Mouse (Mus musculus) monocyte, adult 2 months (primary cell): Measurements from ENCODE around the gene Pax7.

ENCODE experiments used
- DNase-seq, 2 experiments: peaks; one replicate each; pipeline ENCODE4 v3.0.0; 2022; ENCODE audit warnings: low spot score in 2 of 2, low read depth in 1 of 2

Pax7 gene

GRCm38 (mm10) chr4:139813371-139813960 lies 19.9 kb downstream of the Pax7 start:
- DNase-seq: no peak

GRCm38 (mm10) chr4:139811901-139812300 lies 21.4 kb downstream of the Pax7 start:
- DNase-seq: no peak

GRCm38 (mm10) chr4:139811475-139811874 lies 21.9 kb downstream of the Pax7 start:
- DNase-seq: no peak

- DNase-seq: no peak
These were observed 22.4 kb downstream of the Pax7 start for GRCm38 (mm10) chr4:139810762-139811438.

- no peak for DNase-seq
These were observed 23.9 kb downstream of the Pax7 start for GRCm38 (mm10) chr4:139809381-139809820.

- no peak for DNase-seq
These were observed 25.5 kb downstream of the Pax7 start for GRCm38 (mm10) chr4:139807820-139808219.

GRCm38 (mm10) chr4:139807191-139807808 lies 26.0 kb downstream of the Pax7 start:
- DNase-seq: no peak

- DNase-seq: no peak
These were observed 28.4 kb downstream of the Pax7 start for GRCm38 (mm10) chr4:139804896-139805295.

GRCm38 (mm10) chr4:139803981-139804380 lies 29.3 kb downstream of the Pax7 start:
- no peak for DNase-seq

- no peak for DNase-seq
These were observed 33.8 kb downstream of the Pax7 start for GRCm38 (mm10) chr4:139799436-139800100.

GRCm38 (mm10) chr4:139797344-139797743 lies 36.0 kb downstream of the Pax7 start:
- DNase-seq: no peak

GRCm38 (mm10) chr4:139796115-139796514 lies 37.2 kb downstream of the Pax7 start:
- no peak for DNase-seq

- DNase-seq: no peak
These were observed 42.2 kb downstream of the Pax7 start for GRCm38 (mm10) chr4:139791168-139791567.

- DNase-seq: no peak
These were observed 43.6 kb downstream of the Pax7 start for GRCm38 (mm10) chr4:139789772-139790171.

- no peak for DNase-seq
These were observed 50.3 kb downstream of the Pax7 start for GRCm38 (mm10) chr4:139782926-139783467.

GRCm38 (mm10) chr4:139771125-139771631 lies 62.1 kb downstream of the Pax7 start:
- no peak for DNase-seq

GRCm38 (mm10) chr4:139767823-139768222 lies 65.5 kb downstream of the Pax7 start:
- DNase-seq: no peak

- DNase-seq: no peak
These were observed 66.1 kb downstream of the Pax7 start for GRCm38 (mm10) chr4:139767115-139767718.

- no peak for DNase-seq
These were observed 71.4 kb downstream of the Pax7 start for GRCm38 (mm10) chr4:139761911-139762310.

- DNase-seq: no peak
These were observed 72.6 kb downstream of the Pax7 start for GRCm38 (mm10) chr4:139760736-139761135.
